Mouse (Mus musculus): Measurements from ENCODE around the gene Kcnip1.

GRCm38 (mm10) chr11:33908360-33909175 lies 84.4 kb downstream of the Kcnip1 start:
- TF ChIP-seq MXI1 (IDR thresholded peaks at IDR 0.05; ENCODE audit: low read depth, low read length) (no peak), SIN3A (IDR thresholded peaks at IDR 0.05; ENCODE audit: low read length) (no peak), POLR2A (IDR thresholded peaks at IDR 0.05; ENCODE audit: low read depth, low read length) (no peak), USF2 (conservative IDR thresholded peaks at IDR 0.05; ENCODE audit: low read depth, low read length) (no peak), TCF12 (IDR thresholded peaks at IDR 0.05; ENCODE audit: low read depth, low read length) (no peak), ZC3H11A (IDR thresholded peaks at IDR 0.05; ENCODE audit: low read depth, low read length) (no peak), ZKSCAN1 (IDR thresholded peaks at IDR 0.05; ENCODE audit: borderline replicate concordance, low read depth, low read length) (no peak), EP300 (IDR thresholded peaks at IDR 0.05; ENCODE audit: low read length) (no peak), JUND (conservative IDR thresholded peaks at IDR 0.05; ENCODE audit: low read depth, low read length) (no peak), USF1 (IDR thresholded peaks at IDR 0.05; ENCODE audit: low read depth, low read length) (no peak), ETS1 (conservative IDR thresholded peaks at IDR 0.05; ENCODE audit: low read depth, low read length) (no peak)
